8 mouse cellular contexts compared by ENCODE assay signal in the genomic region with DNA sequence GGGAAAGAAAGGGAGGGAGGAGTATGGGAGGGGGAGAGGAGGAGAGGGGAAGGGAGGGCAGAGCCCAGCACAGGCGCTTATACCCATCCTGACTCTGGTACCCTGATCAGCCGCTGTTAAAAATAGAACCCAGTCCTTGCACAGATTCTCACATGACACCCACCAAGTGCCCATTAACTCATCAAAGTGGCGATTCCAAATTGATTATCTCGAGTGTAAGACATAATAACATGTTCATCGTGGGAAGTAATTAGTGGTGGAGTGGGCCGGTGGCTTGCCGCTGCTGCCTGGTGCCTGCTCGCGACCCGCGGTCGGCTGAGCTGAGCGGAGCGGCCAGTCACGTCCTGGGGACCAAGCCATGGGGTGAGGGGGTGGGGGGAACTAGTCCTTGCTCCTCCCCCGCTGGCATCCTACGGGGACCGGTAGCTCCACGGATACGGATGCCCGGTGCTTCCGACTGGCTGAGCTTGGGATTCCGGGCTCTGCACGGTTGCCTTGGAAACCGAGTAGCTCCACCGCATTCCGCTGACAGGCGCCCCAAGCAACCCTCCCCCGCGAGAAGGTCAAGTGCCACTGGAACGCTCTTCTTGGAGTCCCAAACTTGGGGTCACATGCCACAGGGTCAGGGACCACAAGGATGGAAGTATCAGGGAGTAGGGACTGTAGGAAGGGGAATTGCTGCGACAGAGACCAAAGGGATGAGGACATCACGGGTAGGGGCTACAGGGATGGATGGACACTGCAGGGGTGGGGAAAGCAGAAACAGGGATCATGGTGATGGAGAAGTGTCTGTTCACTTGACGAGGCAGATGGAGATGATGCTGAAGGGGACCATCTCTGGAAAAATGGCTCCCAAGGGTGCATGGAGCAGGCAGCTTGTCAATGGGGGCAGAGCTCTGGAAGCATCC.
DNase-seq lines count a peak whose midpoint lies in the region; ATAC-seq lines count a peak whose summit lies in the region.

No protein-coding gene starts in this region.

- H3K4me2 ChIP-seq in heart, embryonic 15.5 days, result peak overlapping the region; percentile 51
- H3K4me2 ChIP-seq in neural tube, embryonic 14.5 days (ENCODE audit: low read depth, low read length), result peak overlapping the region; percentile 66

- no peak overlapping the region for H3K9ac ChIP-seq in heart, embryonic 15.5 days
- H3K9ac ChIP-seq in neural tube, embryonic 14.5 days (replicated peaks; ENCODE audit: low read depth, low read length), result peak overlapping the region; percentile 41

- H3K4me1 ChIP-seq in heart, embryonic 15.5 days (replicated peaks), result peaks cover 27% of the 10 kb centered on the region
- peaks cover 19% of the 10 kb centered on the region for H3K4me1 ChIP-seq in neural tube, embryonic 14.5 days (ENCODE audit: control insufficient read depth, insufficient read depth, low read length)

- H3K27ac ChIP-seq in heart, embryonic 15.5 days, result no peak overlapping the region
- H3K27ac ChIP-seq in neural tube, embryonic 14.5 days (ENCODE audit: low read depth, low read length), result peak overlapping the region; percentile 52

- no peaks in the 10 kb centered on the region for H3K9me3 ChIP-seq in heart, embryonic 15.5 days (replicated peaks)
- H3K9me3 ChIP-seq in neural tube, embryonic 14.5 days (ENCODE audit: control insufficient read depth, low read length), result no peaks in the 10 kb centered on the region

- ATAC-seq in heart, embryonic 15.5 days (replicated peaks; ENCODE audit: insufficient number of reproducible peaks, insufficient read depth, low FRiP score, low read depth), result no peak
- peak; percentile 73; the same call in 1 of the 2 replicates for ATAC-seq in neural tube, embryonic 14.5 days (ENCODE audit: low read depth)

- peak overlapping the region; percentile 32 for H3K4me3 ChIP-seq in heart, embryonic 15.5 days
- H3K4me3 ChIP-seq in neural tube, embryonic 14.5 days (ENCODE audit: low read depth, low read length), result peak overlapping the region; percentile 32

- no peaks in the 10 kb centered on the region for H3K36me3 ChIP-seq in heart, embryonic 15.5 days
- no peaks in the 10 kb centered on the region for H3K36me3 ChIP-seq in neural tube, embryonic 14.5 days (ENCODE audit: control insufficient read depth, insufficient read depth, low read length)

- peaks cover 63% of the 10 kb centered on the region for H3K27me3 ChIP-seq in heart, embryonic 15.5 days
- no peaks in the 10 kb centered on the region for H3K27me3 ChIP-seq in neural tube, embryonic 14.5 days (ENCODE audit: control insufficient read depth, insufficient read depth, low read length)

- 2% methylated on average over 34 of the region's 34 CpGs for WGBS in heart, embryonic 15.5 days
- WGBS in neural tube, embryonic 14.5 days, result under 1% methylated on average over 34 of the region's 34 CpGs

- no peak for DNase-seq in heart, postnatal 4 days
- peak; percentile 53 for DNase-seq in cerebellum, adult 9-11 months
- DNase-seq in frontal cortex, postnatal 25 days (ENCODE audit: low spot score in 2 of 2), result peak; percentile 29 to 48
- DNase-seq in layer of hippocampus, postnatal 36 days, result peak; percentile 60 to 67
- DNase-seq in spleen, postnatal 10 days (ENCODE audit: low spot score in 2 of 2), result no peak
- no peak for DNase-seq in thymus, postnatal 0 days (ENCODE audit: low spot score)

Comparison
In these comparisons a context has a peak if more than half of its experiments do, and no peak if none do; other contexts are left out.
1. DNase-seq: peak in cerebellum, adult 9-11 months (single experiment), frontal cortex, postnatal 25 days (2 of 2) and layer of hippocampus, postnatal 36 days (2 of 2); none in heart, postnatal 4 days (single experiment), spleen, postnatal 10 days (0 of 2) and thymus, postnatal 0 days (single experiment).